Mouse (Mus musculus) ES-E14 (cell line): ENCODE measurements around the gene Sos2. TPM values are rescaled to one million over a fixed set of nuclear protein-coding genes. Genes with fewer than 3 reads are reported as not detected.

ENCODE experiments used
- DNase-seq: peaks from one replicate; pipeline ENCODE4 v3.0.0-alpha.2; 2013; ENCODE audit warnings: low read depth, low spot score
- H3K27ac ChIP-seq: 2 replicates; pipeline ENCODE4 v1.5.1; 2012; ENCODE audit warnings: low read depth, mild to moderate bottlenecking, low read length, moderate library complexity, mixed read lengths; ENCODE audit not compliant: poor library complexity, insufficient read depth, severe bottlenecking
- H3K36me3 ChIP-seq: 2 replicates; pipeline ENCODE4 v1.6.1; 2012; ENCODE audit warnings: mild to moderate bottlenecking, low read length, moderate library complexity, mixed read lengths; ENCODE audit not compliant: control insufficient read depth, poor library complexity, insufficient read depth, severe bottlenecking
- H3K4me1 ChIP-seq, 2 experiments: fragments of 150-350 bp in 1 of 2; sonication (generic) in 1 of 2; 2 replicates each; pipeline ENCODE4 v1.6.1; 2012; ENCODE audit warnings: low read length in 2 of 2, mild to moderate bottlenecking in 1 of 2, mixed read lengths in 1 of 2; ENCODE audit not compliant: control insufficient read depth in 2 of 2, insufficient read depth in 2 of 2, poor library complexity in 1 of 2
- H3K4me3 ChIP-seq, 2 experiments: fragments of 150-350 bp in 1 of 2; sonication (generic) in 1 of 2; 2 replicates each; pipeline ENCODE4 v1.5.1; 2012; ENCODE audit warnings: low read length in 2 of 2, low read depth in 1 of 2, mild to moderate bottlenecking in 1 of 2, mixed read lengths in 1 of 2; ENCODE audit not compliant: insufficient read depth in 1 of 2, poor library complexity in 1 of 2, severe bottlenecking in 1 of 2
- H3K9ac ChIP-seq: 2 replicates; pipeline ENCODE4 v1.6.1; 2012; ENCODE audit warnings: low read depth, mild to moderate bottlenecking, low read length, mixed read lengths; ENCODE audit not compliant: poor library complexity, insufficient read depth, severe bottlenecking
- H3K9me3 ChIP-seq: fragments of 150-350 bp; sonication (generic); 2 replicates; pipeline ENCODE4 v1.6.1; 2012; ENCODE audit warnings: low read depth, mild to moderate bottlenecking, low read length; ENCODE audit not compliant: control insufficient read depth, insufficient read depth
- CHD2 ChIP-seq: IDR thresholded peaks from 2 replicates; pipeline ENCODE4 v1.6.1; 2014; ENCODE audit warnings: mild to moderate bottlenecking, low read depth, low read length, inconsistent platforms
- HCFC1 ChIP-seq: IDR thresholded peaks from 2 replicates; pipeline ENCODE4 v1.6.1; 2012; ENCODE audit warnings: low read length, inconsistent platforms, borderline replicate concordance; ENCODE audit not compliant: insufficient read depth
- MAFK ChIP-seq: IDR thresholded peaks from 2 replicates; pipeline ENCODE4 v1.6.1; 2014; ENCODE audit warnings: mild to moderate bottlenecking, low read depth, low read length, inconsistent platforms; ENCODE audit not compliant: insufficient read depth
- ZC3H11A ChIP-seq: IDR thresholded peaks from 2 replicates; pipeline ENCODE4 v1.6.1; 2012; ENCODE audit warnings: low read depth, mild to moderate bottlenecking, inconsistent platforms, low read length, borderline replicate concordance
- ZNF384 ChIP-seq: IDR thresholded peaks from 2 replicates; pipeline ENCODE4 v1.6.1; 2012; ENCODE audit warnings: low read depth, low read length, inconsistent platforms
- in situ Hi-C, 2 experiments: fragments of 600-800 bp; cut with MboI; formaldehyde crosslinking; loops; one replicate each; pipeline ENCODE4 v1.15.1; 2025; ENCODE audit warnings: low sequenced_read_pairs in 2 of 2, inconsistent platforms in 1 of 2; ENCODE audit not compliant: unreplicated experiment in 2 of 2
- total RNA-seq: library from RNA; depleted of rRNA; stranded (reverse); fragments of 300-350 nt; gene quantifications from 2 replicates; pipeline ENCODE4 v1.2.3, GENCODE M21; 2012; rRNA removed

Sos2 gene
- 3.5 and 6.9 TPM in 2 replicates for total RNA-seq

DNA sequence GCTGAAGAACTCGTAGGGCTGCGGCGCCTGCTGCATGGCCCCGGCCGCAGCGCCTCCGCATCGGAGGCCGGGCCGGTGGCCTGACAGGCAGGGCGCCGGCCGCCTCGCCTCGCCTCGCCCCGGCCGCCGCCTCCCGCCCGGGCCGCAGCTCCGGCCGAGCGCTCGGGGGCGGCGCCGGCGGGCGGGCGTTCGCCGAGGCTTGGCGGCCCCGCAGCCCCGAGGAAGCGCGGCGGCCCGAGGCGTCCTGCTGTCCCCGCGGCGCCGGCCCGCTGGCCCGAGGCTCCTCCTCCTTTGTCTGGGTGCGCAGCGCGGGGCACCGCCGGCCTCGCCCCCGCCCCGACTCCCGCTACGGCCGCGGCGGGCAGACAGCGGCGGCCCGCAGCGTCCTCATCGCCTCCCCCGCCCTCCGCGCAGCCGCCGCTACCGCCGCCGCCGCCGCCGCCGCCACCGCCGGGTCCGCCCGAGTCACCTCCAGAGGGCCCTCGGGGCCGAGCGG is at the start of gene Sos2:
Gene Sos2 (minus strand): TSS at position 287 of the 496 bp plus-strand sequence.
- no peak for TF ChIP-seq CHD2
- no peak for TF ChIP-seq HCFC1
- TF ChIP-seq ZNF384: no peak
- no peak for TF ChIP-seq ZC3H11A
- TF ChIP-seq MAFK: no peak
- DNase-seq: no peak
- in situ Hi-C loops: no loop called here

GRCm38 (mm10) chr12:69730306-69730705 is 48.7 kb upstream of the Sos2 start:
- H3K9me3 ChIP-seq: peaks cover 6% of the 10 kb centered on the region
- peaks cover 4% of the 10 kb centered on the region for H3K36me3 ChIP-seq
- no peak overlapping the region for H3K9ac ChIP-seq
- in situ Hi-C loops: no loop called here
- H3K27ac ChIP-seq: peak overlapping the region; percentile 78; the same call in 1 of the 2 replicates
- no peak overlapping the region for H3K4me3 ChIP-seq
- TF ChIP-seq ZC3H11A (no peak), MAFK (no peak), HCFC1 (no peak), ZNF384 (no peak), CHD2 (no peak)
- DNase-seq: no peak
- peaks cover 8 to 14% of the 10 kb centered on the region in 2 experiments; a peak in 3 of 4 replicates for H3K4me1 ChIP-seq

More for the DNA sequence above, at the start of gene Sos2:
- peak within 1 kb of the TSS; percentile 82 for H3K9ac ChIP-seq
- H3K4me1 ChIP-seq: 0 out of 4 replicates have a peak, but pooled peaks cover 0 to 2% of the 10 kb centered on the region in 2 experiments
- peak within 1 kb of the TSS; percentile 98 for H3K4me3 ChIP-seq
- no peaks in the 10 kb centered on the region for H3K9me3 ChIP-seq
- no peaks in the 10 kb centered on the region for H3K36me3 ChIP-seq
- H3K27ac ChIP-seq: 0 out of 2 replicates have a peak within 1 kb of the TSS, but pooled peaks have one; percentile 7

DNA sequence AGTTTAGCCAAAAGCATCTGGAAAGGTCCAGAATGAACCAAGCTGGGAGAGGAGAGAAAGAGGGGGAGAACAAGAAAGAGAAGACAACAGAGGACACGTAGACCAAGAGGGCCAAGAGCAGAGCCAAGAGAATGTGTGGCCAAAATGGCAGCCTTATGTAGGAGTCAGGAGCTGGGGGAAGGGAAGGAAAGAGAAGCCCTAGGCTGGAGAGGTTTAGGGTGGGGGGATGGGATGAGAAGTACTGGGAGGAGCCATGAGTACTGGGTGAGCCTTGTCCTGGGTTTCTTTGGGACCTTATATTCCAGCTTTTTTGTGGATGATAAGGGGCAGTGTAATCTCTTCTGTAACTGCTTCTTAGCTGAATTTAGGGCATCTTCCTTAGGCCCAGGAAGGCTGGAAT is 47.6 kb upstream of the Sos2 start:
- in situ Hi-C loops: no loop called here
- Histone ChIP-seq H3K9ac (no peak overlapping the region), H3K27ac (no peak overlapping the region; the same call in 1 of the 2 replicates)

DNA sequence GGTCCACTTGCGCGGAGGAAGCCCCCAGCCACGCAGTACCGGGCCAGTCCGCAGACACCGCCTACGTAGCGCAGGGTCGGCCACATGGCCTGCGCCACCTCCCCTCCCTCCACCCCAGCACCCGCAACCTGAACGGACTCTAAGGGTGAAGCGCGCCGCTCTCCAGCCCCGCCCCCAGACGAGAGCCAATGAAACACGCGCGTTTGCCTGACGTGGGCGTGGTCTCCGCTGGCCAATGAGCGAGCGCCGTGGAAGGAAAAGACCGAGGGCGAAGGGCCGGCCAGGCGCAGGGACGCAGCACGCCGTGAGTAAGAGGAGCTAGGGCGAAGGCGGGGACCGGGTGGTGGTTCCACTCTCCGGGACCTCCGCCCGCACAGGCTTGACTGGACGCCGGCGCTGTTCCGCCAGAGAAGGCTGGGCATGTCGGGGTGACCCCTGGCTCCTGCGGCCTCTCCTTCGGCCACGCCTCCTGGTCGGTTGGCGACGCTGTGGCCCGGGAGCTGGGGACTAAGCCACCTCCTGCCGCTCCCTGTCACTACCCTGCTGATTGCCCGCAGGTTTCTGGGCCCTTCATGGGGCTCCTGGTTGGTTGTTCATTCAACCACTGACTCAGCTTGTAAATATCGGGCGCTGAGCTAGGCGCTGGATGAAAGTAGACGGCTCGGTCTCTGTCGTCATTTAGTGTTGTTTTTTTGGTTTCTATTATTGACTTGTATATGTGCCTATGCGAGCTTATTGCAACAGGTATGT is 43.2 kb upstream of the Sos2 start, which contains the start of the genes L2hgdh and Atp5s:
Gene L2hgdh (minus strand): TSS at position 163 of the 750 bp plus-strand sequence.
Gene Atp5s (plus strand): TSS at position 240 of the 750 bp plus-strand sequence.
- in situ Hi-C loops: no loop called here
- Histone ChIP-seq H3K27ac (peak within 1 kb of the TSS; percentile 54; the same call in 1 of the 2 replicates), H3K36me3 (peaks cover 11% of the 10 kb centered on the region), H3K4me1 (peaks cover 5 to 14% of the 10 kb centered on the region in 2 experiments; a peak in 3 of 4 replicates), H3K4me3 (peak within 1 kb of the TSS; percentile 83 to 85), H3K9ac (peak within 1 kb of the TSS; percentile 86), H3K9me3 (peaks cover 8% of the 10 kb centered on the region)
- no peak for TF ChIP-seq CHD2
- no peak for TF ChIP-seq ZNF384
- no peak for TF ChIP-seq HCFC1
- no peak for TF ChIP-seq MAFK
- no peak for TF ChIP-seq ZC3H11A
- peak; percentile 97 for DNase-seq

More for the DNA sequence above, 47.6 kb upstream of the Sos2 start:
- Histone ChIP-seq H3K4me1 (peaks cover 8 to 14% of the 10 kb centered on the region in 2 experiments; a peak in 3 of 4 replicates), H3K36me3 (peaks cover 4% of the 10 kb centered on the region), H3K4me3 (no peak overlapping the region), H3K9me3 (peaks cover 6% of the 10 kb centered on the region)
- DNase-seq: no peak
- no peak for TF ChIP-seq ZC3H11A
- TF ChIP-seq ZNF384: no peak
- TF ChIP-seq HCFC1: no peak
- no peak for TF ChIP-seq CHD2
- no peak for TF ChIP-seq MAFK
